Mouse (Mus musculus) hindbrain, embryonic 14.5 days (tissue): ENCODE results near the gene Clec4e. TPM values are rescaled to one million over a fixed set of nuclear protein-coding genes. Genes with fewer than 3 reads are reported as not detected.
"Not testable (repeated sequence)": the region's sequence is repeated elsewhere in the genome, so short reads cannot be mapped to it uniquely, and the experiment has no call there.

ENCODE experiments used
- ATAC-seq: fragments of 200-750 bp; cut with Nextera tagmentation; 2 replicates; pipeline ENCODE4 v1.8.0; 2017; ENCODE audit warnings: moderate number of reproducible peaks, mild to moderate bottlenecking, moderate TSS enrichment, moderate library complexity; ENCODE audit not compliant: low FRiP score
- DNase-seq: peaks from one replicate; pipeline ENCODE4 v3.0.0-alpha.2; 2015; ENCODE audit warnings: low spot score
- H3K27ac ChIP-seq: fragments of 300-500 bp; sonication (generic); 2 replicates; pipeline ENCODE4 v1.5.1; 2014; ENCODE audit warnings: mild to moderate bottlenecking, moderate library complexity
- H3K27me3 ChIP-seq: fragments of 300-500 bp; sonication (generic); 2 replicates; pipeline ENCODE4 v1.6.1; 2014; ENCODE audit warnings: mild to moderate bottlenecking, low read length, mixed read lengths; ENCODE audit not compliant: control insufficient read depth, insufficient read depth
- H3K36me3 ChIP-seq: fragments of 300-500 bp; sonication (generic); replicated peaks from 2 replicates; pipeline ENCODE4 v1.6.1; 2014; ENCODE audit not compliant: control insufficient read depth, insufficient read depth
- H3K4me1 ChIP-seq: fragments of 300-500 bp; sonication (generic); replicated peaks from 2 replicates; pipeline ENCODE4 v1.6.1; 2014; ENCODE audit warnings: antibody characterized with exemption, low read length, mixed read lengths; ENCODE audit not compliant: control insufficient read depth, insufficient read depth
- H3K4me2 ChIP-seq: fragments of 300-500 bp; sonication (generic); replicated peaks from 2 replicates; pipeline ENCODE4 v1.6.1; 2014; ENCODE audit warnings: mild to moderate bottlenecking, moderate library complexity
- H3K4me3 ChIP-seq: fragments of 300-500 bp; sonication (generic); replicated peaks from 2 replicates; pipeline ENCODE4 v1.5.1; 2014; ENCODE audit warnings: mild to moderate bottlenecking, low read length
- H3K9ac ChIP-seq: fragments of 300-500 bp; sonication (generic); 2 replicates; pipeline ENCODE4 v1.6.1; 2014
- H3K9me3 ChIP-seq: fragments of 300-500 bp; sonication (generic); 2 replicates; pipeline ENCODE4 v1.6.1; 2016; ENCODE audit warnings: low read length; ENCODE audit not compliant: control insufficient read depth
- WGBS: fragments of 180-500 bp; shearing (Covaris S2); extraction: QIAGEN DNeasy Blood & Tissue Kit; methylation state at CpG from one replicate; pipeline ENCODE4 v1.1.7; 2014; 5-methylcytosine and 5-hydroxymethylcytosine counted together
- polyA plus RNA-seq: library from polyadenylated mRNA; unstranded; fragments of >200 nt; fragmentation: Nextera tagmentation; extraction: Ambion mirVana; gene quantifications from 2 replicates; pipeline ENCODE4 v1.2.1, GENCODE M21; 2014

Clec4e gene
- polyA plus RNA-seq, 1 experiment from 2014 or later, result not detected

- no peak overlapping the region for H3K27ac ChIP-seq
Observed at GRCm38 (mm10) chr6:123266945-123267344, 22.7 kb downstream of the Clec4e start.

GRCm38 (mm10) chr6:123265809-123266208 is 23.9 kb downstream of the Clec4e start:
- ATAC-seq (no peak), DNase-seq (no peak)
- Histone ChIP-seq H3K4me3 (no peak overlapping the region), H3K9me3 (no peaks in the 10 kb centered on the region), H3K4me2 (no peak overlapping the region), H3K4me1 (no peaks in the 10 kb centered on the region), H3K9ac (no peak overlapping the region), H3K27me3 (no peaks in the 10 kb centered on the region), H3K36me3 (no peaks in the 10 kb centered on the region), H3K27ac (no peak overlapping the region)
- WGBS, result 95% methylated on average over 4 of the region's 4 CpGs

More at GRCm38 (mm10) chr6:123266945-123267344, 22.7 kb downstream of the Clec4e start:
- Histone ChIP-seq H3K27me3 (no peaks in the 10 kb centered on the region), H3K4me3 (no peak overlapping the region), H3K4me2 (no peak overlapping the region), H3K36me3 (no peaks in the 10 kb centered on the region), H3K9ac (no peak overlapping the region), H3K9me3 (no peaks in the 10 kb centered on the region), H3K4me1 (no peaks in the 10 kb centered on the region)
- ATAC-seq, result no peak
- WGBS, result 95% methylated on average over 5 of the region's 5 CpGs
- DNase-seq, result no peak

- no peaks in the 10 kb centered on the region for H3K36me3 ChIP-seq
- no peak overlapping the region for H3K27ac ChIP-seq
- H3K9ac ChIP-seq, result no peak overlapping the region
- H3K9me3 ChIP-seq, result no peaks in the 10 kb centered on the region
- H3K4me2 ChIP-seq, result no peak overlapping the region
- 94% methylated on average over 3 of the region's 3 CpGs for WGBS
- H3K27me3 ChIP-seq, result no peaks in the 10 kb centered on the region
- no peak for ATAC-seq
- no peak for DNase-seq
- H3K4me1 ChIP-seq, result no peaks in the 10 kb centered on the region
- H3K4me3 ChIP-seq, result no peak overlapping the region
Observed at GRCm38 (mm10) chr6:123264194-123264593, 25.5 kb downstream of the Clec4e start.

- Histone ChIP-seq H3K36me3 (no peaks in the 10 kb centered on the region), H3K27me3 (no peaks in the 10 kb centered on the region), H3K4me3 (no peak within 1 kb of the TSS), H3K9me3 (no peaks in the 10 kb centered on the region), H3K9ac (no peak within 1 kb of the TSS), H3K27ac (no peak within 1 kb of the TSS), H3K4me2 (no peak within 1 kb of the TSS), H3K4me1 (no peaks in the 10 kb centered on the region)
- ATAC-seq, result no peak
- WGBS, result 79% methylated on average over 4 of the region's 4 CpGs
- DNase-seq, result no peak
Observed at GRCm38 (mm10) chr6:123261555-123262161, 28.0 kb downstream of the Clec4e start, which contains the start of gene Clec4d. TSS of gene Clec4d (plus strand) at chr6:123262111.

- H3K27me3 ChIP-seq, result no peaks in the 10 kb centered on the region
- H3K4me1 ChIP-seq, result no peaks in the 10 kb centered on the region
- no peak overlapping the region for H3K4me3 ChIP-seq
- no peak overlapping the region for H3K4me2 ChIP-seq
- H3K36me3 ChIP-seq, result no peaks in the 10 kb centered on the region
- no peak overlapping the region for H3K27ac ChIP-seq
- 98% methylated on average over 1 of the region's 1 CpGs for WGBS
- no peak for ATAC-seq
- H3K9ac ChIP-seq, result no peak overlapping the region
- H3K9me3 ChIP-seq, result no peaks in the 10 kb centered on the region
- no peak for DNase-seq
Observed at GRCm38 (mm10) chr6:123260868-123261267, 28.8 kb downstream of the Clec4e start.

- Histone ChIP-seq H3K9me3 (no peaks in the 10 kb centered on the region), H3K4me2 (no peak overlapping the region), H3K27me3 (no peaks in the 10 kb centered on the region), H3K27ac (no peak overlapping the region), H3K4me1 (no peaks in the 10 kb centered on the region), H3K4me3 (no peak overlapping the region), H3K36me3 (no peaks in the 10 kb centered on the region), H3K9ac (no peak overlapping the region)
- 85% methylated on average over 4 of the region's 4 CpGs for WGBS
- ATAC-seq, result no peak
- DNase-seq, result no peak
Observed at GRCm38 (mm10) chr6:123259889-123260603, 29.6 kb downstream of the Clec4e start.

GRCm38 (mm10) chr6:123258946-123259345 is 30.7 kb downstream of the Clec4e start:
- Histone ChIP-seq H3K4me2 (no peak overlapping the region), H3K27ac (no peak overlapping the region), H3K4me3 (no peak overlapping the region), H3K9me3 (no peaks in the 10 kb centered on the region), H3K36me3 (no peaks in the 10 kb centered on the region), H3K27me3 (no peaks in the 10 kb centered on the region), H3K9ac (no peak overlapping the region), H3K4me1 (no peaks in the 10 kb centered on the region)
- 76% methylated on average over 3 of the region's 3 CpGs for WGBS
- DNase-seq (no peak), ATAC-seq (no peak)

GRCm38 (mm10) chr6:123252735-123253134 is 36.9 kb downstream of the Clec4e start:
- no peak overlapping the region for H3K4me2 ChIP-seq
- no peak overlapping the region for H3K4me3 ChIP-seq
- H3K4me1 ChIP-seq, result no peaks in the 10 kb centered on the region
- H3K36me3 ChIP-seq, result no peaks in the 10 kb centered on the region
- no peak for DNase-seq
- H3K27ac ChIP-seq, result no peak overlapping the region
- no peaks in the 10 kb centered on the region for H3K9me3 ChIP-seq
- no peak overlapping the region for H3K9ac ChIP-seq
- H3K27me3 ChIP-seq, result no peaks in the 10 kb centered on the region
- no peak for ATAC-seq

GRCm38 (mm10) chr6:123248862-123249261 is 40.8 kb downstream of the Clec4e start:
- not testable (repeated sequence) for ATAC-seq, H3K36me3 ChIP-seq, H3K27me3 ChIP-seq, DNase-seq, H3K4me3 ChIP-seq, H3K4me1 ChIP-seq, H3K9ac ChIP-seq, H3K27ac ChIP-seq, H3K4me2 ChIP-seq, H3K9me3 ChIP-seq
- WGBS, result 96% methylated on average over 2 of the region's 2 CpGs
